Mouse (Mus musculus) kidney, postnatal 0 days (tissue): ENCODE measurements around the gene Mpzl2. TPM values are rescaled to one million over a fixed set of nuclear protein-coding genes. Genes with fewer than 3 reads are reported as not detected.

Experiments
- ATAC-seq: fragments of 200-750 bp; cut with Nextera tagmentation; replicated peaks from 2 replicates; pipeline ENCODE4 v1.8.0; 2017; ENCODE audit warnings: low read depth, moderate number of reproducible peaks, moderate TSS enrichment, moderate library complexity; ENCODE audit not compliant: low FRiP score
- DNase-seq: peaks from one replicate; pipeline ENCODE4 v3.0.0-alpha.2; 2016; ENCODE audit warnings: low spot score
- H3K27ac ChIP-seq: fragments of 300-500 bp; sonication (generic); 2 replicates; pipeline ENCODE4 v1.5.1; 2014; ENCODE audit warnings: mild to moderate bottlenecking
- H3K27me3 ChIP-seq: fragments of 300-500 bp; sonication (generic); 2 replicates; pipeline ENCODE4 v1.6.1; 2014; ENCODE audit warnings: low read length, mixed read lengths; ENCODE audit not compliant: insufficient read depth
- H3K36me3 ChIP-seq: fragments of 300-500 bp; sonication (generic); 2 replicates; pipeline ENCODE4 v1.6.1; 2014; ENCODE audit warnings: low read length, mixed read lengths; ENCODE audit not compliant: insufficient read depth
- H3K4me1 ChIP-seq: fragments of 300-500 bp; sonication (generic); replicated peaks from 2 replicates; pipeline ENCODE4 v1.6.1; 2014; ENCODE audit warnings: antibody characterized with exemption, low read length, mixed read lengths; ENCODE audit not compliant: insufficient read depth
- H3K4me2 ChIP-seq: fragments of 300-500 bp; sonication (generic); 2 replicates; pipeline ENCODE4 v1.6.1; 2014; ENCODE audit warnings: mild to moderate bottlenecking, low read length, moderate library complexity, mixed read lengths
- H3K4me3 ChIP-seq: fragments of 300-500 bp; sonication (generic); replicated peaks from 2 replicates; pipeline ENCODE4 v1.5.1; 2014; ENCODE audit warnings: low read depth, low read length
- H3K9ac ChIP-seq: fragments of 300-500 bp; sonication (generic); 2 replicates; pipeline ENCODE4 v1.6.1; 2014; ENCODE audit warnings: low read depth, low read length
- H3K9me3 ChIP-seq: fragments of 300-500 bp; sonication (generic); replicated peaks from 2 replicates; pipeline ENCODE4 v1.6.1; 2016; ENCODE audit warnings: low read length, inconsistent platforms, mixed read lengths
- CTCF ChIP-seq: IDR thresholded peaks from 2 replicates; pipeline ENCODE4 v1.5.1; 2016; ENCODE audit warnings: antibody characterized with exemption, low read depth, mild to moderate bottlenecking, moderate library complexity
- WGBS: fragments of 180-500 bp; shearing (Covaris S2); extraction: QIAGEN DNeasy Blood & Tissue Kit; methylation state at CpG from one replicate; pipeline ENCODE4 v1.1.7; 2014; 5-methylcytosine and 5-hydroxymethylcytosine counted together
- polyA plus RNA-seq: library from polyadenylated mRNA; unstranded; fragments of >200 nt; fragmentation: Nextera tagmentation; extraction: Ambion mirVana; gene quantifications from 2 replicates; pipeline ENCODE4 v1.2.1, GENCODE M21; 2015

Gene Mpzl2
- polyA plus RNA-seq, 1 experiment from 2014 or later: 23.1 TPM

DNA sequence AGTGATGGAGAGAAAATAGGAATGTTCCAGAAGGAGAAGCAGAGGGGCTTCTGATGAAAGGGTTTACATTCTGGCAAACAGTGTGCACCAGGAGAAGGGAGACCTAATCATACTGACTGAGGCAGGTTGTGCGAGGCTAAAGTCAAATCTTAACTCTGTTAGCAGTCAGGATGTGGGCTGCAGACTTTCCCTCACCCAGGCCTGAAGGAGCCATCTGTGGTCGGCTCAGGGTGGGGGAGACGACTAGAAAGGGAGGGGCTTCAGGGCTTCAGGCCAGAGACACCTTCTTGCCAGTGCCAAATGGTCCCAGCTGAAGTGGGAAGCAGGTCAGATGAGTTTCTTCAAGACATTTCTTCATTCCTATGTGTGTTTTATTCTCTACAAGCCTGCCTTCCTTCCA lies 58.8 kb downstream of the Mpzl2 start:
- Histone ChIP-seq H3K9me3 (no peaks in the 10 kb centered on the region), H3K4me2 (no peak overlapping the region), H3K36me3 (no peaks in the 10 kb centered on the region), H3K27ac (no peak overlapping the region), H3K4me1 (no peaks in the 10 kb centered on the region), H3K9ac (no peak overlapping the region), H3K27me3 (no peaks in the 10 kb centered on the region), H3K4me3 (no peak overlapping the region)
- DNase-seq (no peak), ATAC-seq (no peak)
- no peak for TF ChIP-seq CTCF
- 34% methylated on average over 3 of the region's 3 CpGs for WGBS

DNA sequence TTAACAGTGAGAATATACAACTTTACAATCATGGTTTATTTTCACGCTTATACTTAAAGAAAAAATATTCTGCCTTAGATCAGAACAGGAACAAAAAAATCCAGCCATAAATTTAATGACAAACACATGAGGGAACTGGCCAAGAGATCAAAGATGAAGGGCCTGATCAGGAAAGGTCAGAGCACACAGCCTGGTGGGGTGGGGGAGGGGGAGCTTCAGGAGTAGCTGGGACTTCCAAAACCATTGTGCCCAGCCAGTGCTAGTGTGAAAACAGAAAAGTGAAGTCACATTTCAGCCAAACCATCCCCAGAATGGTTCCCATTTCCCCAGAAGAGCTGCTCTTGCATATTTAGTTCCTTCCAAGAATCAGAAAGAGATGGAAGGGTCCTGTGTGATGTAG lies 62.9 kb downstream of the Mpzl2 start:
- ATAC-seq (no peak), DNase-seq (no peak)
- H3K27ac ChIP-seq: no peak overlapping the region
- H3K4me3 ChIP-seq: no peak overlapping the region
- no peak overlapping the region for H3K4me2 ChIP-seq
- no peaks in the 10 kb centered on the region for H3K27me3 ChIP-seq
- H3K36me3 ChIP-seq: no peaks in the 10 kb centered on the region
- 73% methylated on average over 1 of the region's 1 CpGs for WGBS
- H3K4me1 ChIP-seq: no peaks in the 10 kb centered on the region
- H3K9me3 ChIP-seq: no peaks in the 10 kb centered on the region
- H3K9ac ChIP-seq: no peak overlapping the region
- no peak for TF ChIP-seq CTCF

DNA sequence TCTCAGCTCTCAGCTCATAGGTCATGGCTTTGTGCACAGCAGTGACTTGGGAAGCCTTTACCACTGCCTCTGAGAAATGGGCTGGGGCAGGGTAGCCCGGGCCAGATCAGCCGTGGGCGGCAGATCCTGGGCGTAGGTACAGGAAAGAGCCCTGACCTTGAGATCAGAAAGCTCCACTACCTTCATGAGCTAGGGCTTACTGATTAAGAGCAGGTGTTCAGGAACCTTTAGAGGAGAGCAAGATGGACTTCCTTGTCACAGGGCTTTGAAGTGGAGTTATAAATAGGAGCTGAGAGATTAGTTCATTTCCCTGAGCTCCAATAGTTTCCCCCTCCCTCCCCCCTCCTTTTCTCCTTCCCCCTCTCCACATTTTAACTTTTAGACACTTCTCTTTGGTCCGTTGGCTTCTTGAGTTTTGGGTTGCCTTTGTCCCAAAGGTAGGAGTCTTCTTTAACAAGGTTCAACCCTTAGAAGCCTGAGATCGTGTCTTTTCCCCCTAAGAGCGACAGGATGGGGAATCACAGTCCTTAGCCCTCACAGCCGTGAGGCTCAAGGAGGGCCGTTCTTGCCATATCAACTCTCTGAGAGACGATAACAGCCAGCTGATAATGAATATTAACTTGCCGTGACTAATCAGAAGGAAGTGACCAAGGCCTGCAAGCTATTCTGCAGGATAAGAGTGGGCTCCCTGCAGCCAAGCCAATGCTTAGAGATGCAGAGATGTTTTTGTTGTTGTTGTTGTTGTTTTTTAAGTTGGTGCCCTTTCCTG lies 63.8 kb downstream of the Mpzl2 start:
- H3K4me3 ChIP-seq: no peak overlapping the region
- no peaks in the 10 kb centered on the region for H3K36me3 ChIP-seq
- H3K27me3 ChIP-seq: no peaks in the 10 kb centered on the region
- TF ChIP-seq CTCF: no peak
- H3K9ac ChIP-seq: no peak overlapping the region
- DNase-seq (no peak), ATAC-seq (no peak)
- H3K4me2 ChIP-seq: no peak overlapping the region
- H3K27ac ChIP-seq: no peak overlapping the region
- 54% methylated on average over 11 of the region's 11 CpGs for WGBS
- H3K4me1 ChIP-seq: no peaks in the 10 kb centered on the region
- no peaks in the 10 kb centered on the region for H3K9me3 ChIP-seq

Other genes starting within 250 kb of the Mpzl2 start
- gene Tmem25, start 240.5 kb upstream of the Mpzl2 start, polyA plus RNA-seq: 36.0 and 38.0 TPM in 2 replicates
- gene Ttc36, start 236.7 kb upstream of the Mpzl2 start, polyA plus RNA-seq: 514 and 515 TPM in 2 replicates
- gene Kmt2a, start 158.5 kb upstream of the Mpzl2 start, polyA plus RNA-seq: 6.6 and 9.5 TPM in 2 replicates
- 1,237 and 1,429 TPM in 2 replicates for gene Atp5l, start 119.1 kb upstream of the Mpzl2 start, polyA plus RNA-seq
- 18.6 and 22.1 TPM in 2 replicates for gene Ube4a, start 74.2 kb upstream of the Mpzl2 start, polyA plus RNA-seq
- 0.26 TPM in 1 of 2 replicates, not detected in the other for gene Cd3g, start 59.4 kb upstream of the Mpzl2 start, polyA plus RNA-seq
- gene Cd3d, start 58.0 kb upstream of the Mpzl2 start, polyA plus RNA-seq: 0.08 and 0.37 TPM in 2 replicates
- 0.08 TPM in 1 of 2 replicates, not detected in the other for gene Cd3e, start 30.2 kb upstream of the Mpzl2 start, polyA plus RNA-seq
- 2.7 and 3.5 TPM in 2 replicates for gene Mpzl3, start 15.4 kb downstream of the Mpzl2 start, polyA plus RNA-seq
- 0.61 and 0.70 TPM in 2 replicates for gene Jaml, start 39.4 kb downstream of the Mpzl2 start, polyA plus RNA-seq
- gene Scn2b, start 78.0 kb downstream of the Mpzl2 start, polyA plus RNA-seq: 2.4 and 2.8 TPM in 2 replicates
- gene Scn4b, start 98.6 kb downstream of the Mpzl2 start, polyA plus RNA-seq: 4.3 and 4.6 TPM in 2 replicates
- 0.08 TPM in 1 of 2 replicates, not detected in the other for gene BC049352, start 142.2 kb downstream of the Mpzl2 start, polyA plus RNA-seq
- gene Tmprss4, start 164.3 kb downstream of the Mpzl2 start, polyA plus RNA-seq: 0.36 and 0.46 TPM in 2 replicates
- 0.70 and 1.1 TPM in 2 replicates for gene Il10ra, start 229.3 kb downstream of the Mpzl2 start, polyA plus RNA-seq